Mouse (Mus musculus) mouse trophoblast stem cell (cell line): Measurements from ENCODE around the gene Clstn3.
"Not testable (repeated sequence)": the region's sequence is repeated elsewhere in the genome, so short reads cannot be mapped to it uniquely, and the experiment has no call there.

Experiments
- in situ Hi-C, 2 experiments: fragments of 300-500 bp; cut with MseI, MboI; formaldehyde crosslinking; loops; 2 replicates in 1 of 2; 3 replicates in 1 of 2; pipeline ENCODE4 v1.15.1; 2025

Clstn3 gene

DNA sequence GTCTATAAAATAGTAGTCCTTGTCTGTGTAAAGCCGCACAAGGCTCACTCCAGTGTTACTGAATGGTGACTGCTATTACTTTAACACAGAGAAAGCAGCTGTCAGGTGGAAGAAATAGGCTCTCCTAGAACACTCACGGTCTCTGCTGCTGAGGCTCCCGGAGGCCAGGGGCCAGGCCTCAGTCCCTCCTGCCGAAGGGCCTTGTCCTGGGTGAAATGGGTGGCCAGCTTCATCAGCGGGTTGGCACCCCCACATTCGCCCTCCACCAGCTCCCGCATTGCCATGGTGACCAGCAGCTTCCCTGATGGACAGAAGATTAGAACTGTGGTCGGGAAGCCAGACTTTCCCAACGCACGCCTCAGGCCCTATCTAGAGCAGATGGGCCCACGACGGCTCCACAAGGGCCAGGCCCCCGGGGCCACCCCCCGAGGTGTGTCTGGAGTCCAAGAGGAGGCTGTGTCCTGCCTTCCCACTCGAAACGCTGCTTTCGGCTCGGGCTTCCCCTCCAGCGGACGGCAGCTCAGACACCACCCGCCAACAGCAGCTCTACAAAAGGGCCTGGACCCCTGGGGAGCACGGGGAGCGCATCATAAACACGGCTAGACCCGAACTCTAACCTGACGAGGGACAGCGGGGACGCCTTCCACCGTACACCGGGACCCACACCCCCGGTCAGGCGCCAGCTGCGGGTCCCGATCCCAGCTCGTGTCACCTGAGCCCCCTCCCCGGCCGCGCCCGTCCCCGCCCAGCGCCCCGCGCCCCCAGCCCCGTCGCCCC lies 50.3 kb downstream of the Clstn3 start:
- in situ Hi-C loops, result no loop called here

DNA sequence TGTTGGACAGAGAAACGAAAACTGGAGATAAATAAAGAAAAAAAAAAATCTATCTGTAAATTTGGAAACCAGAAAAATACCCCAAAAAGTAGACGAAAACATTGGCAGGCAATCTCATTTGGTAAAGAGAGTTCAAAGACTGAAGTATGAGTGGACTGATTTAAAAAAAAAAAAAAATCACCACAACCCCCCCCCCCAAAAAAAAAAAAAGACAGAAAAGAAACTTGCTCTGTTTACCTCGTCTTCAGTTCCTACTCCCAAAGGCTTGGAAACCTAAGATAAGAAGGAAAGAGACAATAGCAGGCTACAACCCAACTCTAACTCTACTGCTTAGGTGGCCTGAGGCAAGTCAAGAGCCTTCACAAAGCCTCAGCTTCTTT lies 50.8 kb downstream of the Clstn3 start:
- in situ Hi-C loops, result no loop called here

DNA sequence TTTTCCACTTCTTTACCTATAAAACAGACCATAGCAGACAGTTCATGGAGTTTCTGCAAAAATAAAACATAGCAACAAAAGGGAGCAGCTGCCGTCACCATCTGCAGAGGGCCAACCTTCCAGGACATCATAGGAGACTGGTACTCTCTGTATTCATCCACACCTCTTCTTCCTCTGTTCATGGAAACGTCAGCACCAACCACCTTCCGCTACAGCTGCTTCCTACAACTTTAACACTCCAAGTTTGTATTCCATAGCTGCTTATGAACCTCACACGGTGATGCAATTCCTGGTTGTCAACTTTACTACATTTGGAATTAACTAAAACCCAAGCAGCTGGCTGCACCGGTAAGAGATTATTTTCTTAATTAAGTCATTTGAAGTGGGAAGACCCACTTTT lies 56.2 kb downstream of the Clstn3 start:
- in situ Hi-C loops, result no loop called here

DNA sequence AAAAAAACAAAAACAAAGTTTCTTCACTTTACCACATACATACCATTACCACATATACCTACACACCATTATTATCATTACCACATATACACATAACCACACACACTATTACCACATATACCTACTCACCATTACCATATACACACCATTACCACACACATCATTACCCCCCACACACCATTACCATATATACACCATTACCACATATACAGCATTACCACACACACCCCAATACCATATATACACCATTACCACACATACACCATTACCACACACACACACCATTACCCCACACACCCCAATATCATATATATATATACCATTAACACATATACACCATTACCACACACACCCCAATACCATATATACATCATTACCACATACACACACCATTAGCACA lies 57.4 kb downstream of the Clstn3 start:
- in situ Hi-C loops, result no loop called here

DNA sequence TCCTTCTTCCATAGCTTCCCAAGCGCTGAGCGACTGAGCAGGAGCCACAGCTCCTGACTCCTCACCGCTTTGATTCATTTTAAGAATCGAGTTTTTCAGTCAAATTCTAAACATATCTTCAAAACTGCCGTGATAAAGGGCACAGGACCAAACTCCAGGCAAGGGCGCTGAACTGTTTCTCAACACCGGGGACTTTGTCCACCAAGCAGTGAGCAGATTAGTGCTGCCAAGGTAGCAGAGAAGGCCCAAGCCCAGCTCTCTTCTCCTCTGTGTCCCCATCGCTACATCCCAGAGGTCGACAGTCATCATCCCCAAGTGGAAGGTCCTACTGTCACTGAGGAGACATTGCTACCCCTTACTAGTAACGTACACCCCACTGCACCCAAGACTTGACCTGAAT lies 58.3 kb downstream of the Clstn3 start:
- in situ Hi-C loops, result no loop called here

DNA sequence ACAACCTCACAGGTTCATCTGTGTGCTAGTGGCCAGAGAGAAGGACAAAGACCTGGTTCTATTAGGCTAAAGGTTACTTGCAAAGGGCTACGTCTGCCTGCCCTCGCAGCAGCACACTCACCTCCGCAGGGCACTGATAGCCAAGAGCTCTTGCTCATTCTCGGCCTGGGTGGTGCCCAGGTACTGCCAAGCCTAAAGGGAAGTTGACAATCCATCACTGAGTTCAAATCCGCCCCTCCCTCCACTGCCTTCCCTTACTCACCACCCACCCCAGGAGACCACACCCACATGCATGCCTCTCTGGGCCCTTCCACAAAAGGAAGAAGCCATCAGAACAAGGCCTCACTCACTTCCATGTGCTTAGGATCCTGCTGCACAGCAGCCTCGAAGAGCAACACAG lies 64.9 kb downstream of the Clstn3 start:
- in situ Hi-C loops, result no loop called here

DNA sequence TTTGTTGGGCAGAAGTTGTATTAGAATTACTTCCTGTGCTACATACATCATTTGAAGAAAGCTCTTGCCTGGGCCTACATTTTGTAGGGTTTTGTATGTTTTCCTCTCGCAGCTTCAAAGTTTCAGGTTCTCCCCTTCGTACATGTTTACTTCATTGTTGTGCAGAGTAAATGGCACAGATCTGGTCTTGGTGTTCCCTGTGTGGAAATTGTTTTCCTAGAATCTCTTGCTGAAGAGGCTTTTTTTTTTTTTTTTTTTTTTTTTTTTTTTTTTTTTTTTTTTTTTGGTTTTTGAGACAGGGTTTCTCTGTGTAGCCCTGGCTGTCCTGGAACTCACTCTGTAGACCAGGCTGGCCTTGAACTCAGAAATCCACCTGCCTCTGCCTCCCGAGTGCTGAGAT lies 69.6 kb downstream of the Clstn3 start:
- in situ Hi-C loops, result not testable (repeated sequence)
